Mouse (Mus musculus) hindbrain, embryonic 11.5 days (tissue): Measurements from ENCODE around the gene Lpp. TPM values are rescaled to one million over a fixed set of nuclear protein-coding genes. Genes with fewer than 3 reads are reported as not detected.

Experiments used
- ATAC-seq: fragments of 200-750 bp; cut with Nextera tagmentation; 2 replicates; pipeline ENCODE4 v1.8.0; 2017; ENCODE audit warnings: mild to moderate bottlenecking, moderate TSS enrichment, moderate library complexity; ENCODE audit not compliant: low FRiP score
- DNase-seq: peaks from one replicate; pipeline ENCODE4 v3.0.0-alpha.2; 2015; ENCODE audit warnings: low spot score
- H3K27ac ChIP-seq: fragments of 300-500 bp; sonication (generic); 2 replicates; pipeline ENCODE4 v1.5.1; 2014; ENCODE audit warnings: mild to moderate bottlenecking, low read depth, low read length
- H3K27me3 ChIP-seq: fragments of 300-500 bp; sonication (generic); 2 replicates; pipeline ENCODE4 v1.6.1; 2014; ENCODE audit warnings: mild to moderate bottlenecking, low read length, moderate library complexity, mixed read lengths; ENCODE audit not compliant: control insufficient read depth, insufficient read depth
- H3K36me3 ChIP-seq: fragments of 300-500 bp; sonication (generic); 2 replicates; pipeline ENCODE4 v1.6.1; 2014; ENCODE audit warnings: mild to moderate bottlenecking, low read length, moderate library complexity, mixed read lengths; ENCODE audit not compliant: control insufficient read depth, insufficient read depth
- H3K4me1 ChIP-seq: fragments of 300-500 bp; sonication (generic); replicated peaks from 2 replicates; pipeline ENCODE4 v1.6.1; 2014; ENCODE audit warnings: low read length, mixed read lengths; ENCODE audit not compliant: control insufficient read depth, insufficient read depth
- H3K4me2 ChIP-seq: fragments of 300-500 bp; sonication (generic); replicated peaks from 2 replicates; pipeline ENCODE4 v1.6.1; 2014; ENCODE audit warnings: mild to moderate bottlenecking, low read depth, low read length
- H3K4me3 ChIP-seq: fragments of 300-500 bp; sonication (generic); 2 replicates; pipeline ENCODE4 v1.5.1; 2014; ENCODE audit warnings: low read depth, low read length
- H3K9ac ChIP-seq: fragments of 300-500 bp; sonication (generic); 2 replicates; pipeline ENCODE4 v1.6.1; 2014; ENCODE audit warnings: low read depth, low read length
- H3K9me3 ChIP-seq: fragments of 300-500 bp; sonication (generic); 2 replicates; pipeline ENCODE4 v1.6.1; 2016; ENCODE audit warnings: low read length; ENCODE audit not compliant: control insufficient read depth
- WGBS: fragments of 180-500 bp; shearing (Covaris S2); extraction: QIAGEN DNeasy Blood & Tissue Kit; methylation state at CpG from one replicate; pipeline ENCODE4 v1.1.7; 2014; 5-methylcytosine and 5-hydroxymethylcytosine counted together
- polyA plus RNA-seq: library from polyadenylated mRNA; unstranded; fragments of >200 nt; fragmentation: Nextera tagmentation; extraction: Ambion mirVana; gene quantifications from 2 replicates; pipeline ENCODE4 v1.2.1, GENCODE M21; 2014

Lpp gene
- polyA plus RNA-seq, 1 experiment from 2014 or later: 25.1 TPM

DNA sequence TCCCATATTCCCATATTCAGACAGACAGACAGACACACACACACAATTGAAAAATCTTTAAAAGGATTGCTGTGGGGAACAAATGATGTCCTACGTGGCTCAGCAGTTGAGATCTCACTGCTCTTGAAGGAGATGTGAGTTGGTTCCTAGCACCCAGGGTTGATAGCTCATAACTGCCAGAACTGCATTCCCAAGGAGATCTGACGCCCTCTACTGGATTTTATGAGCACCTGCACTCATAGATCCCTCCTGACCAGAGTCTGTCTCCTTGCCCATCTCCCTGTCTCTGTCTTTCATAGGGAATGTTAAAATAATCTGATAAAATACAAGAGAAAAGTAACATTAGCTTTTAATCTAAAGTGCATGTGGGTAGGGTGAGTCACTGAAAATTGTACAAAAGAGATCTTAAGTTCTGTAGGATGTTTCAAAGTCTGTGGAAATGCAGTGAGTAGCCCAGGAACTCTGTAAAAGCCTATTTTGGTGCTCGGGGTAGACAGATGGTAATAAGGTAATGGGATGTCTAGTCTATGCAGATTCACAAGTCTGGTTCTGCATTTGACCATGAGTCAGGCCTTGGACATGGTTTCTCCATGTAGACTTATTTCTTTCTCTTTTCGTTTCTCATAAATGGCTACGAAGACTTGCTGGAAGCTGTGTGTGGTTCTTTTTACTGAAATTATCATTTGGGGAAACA, 429.0 kb downstream of the Lpp start:
- Histone ChIP-seq H3K9me3 (no peaks in the 10 kb centered on the region), H3K27me3 (no peaks in the 10 kb centered on the region), H3K4me1 (no peaks in the 10 kb centered on the region), H3K27ac (no peak overlapping the region), H3K36me3 (no peaks in the 10 kb centered on the region), H3K9ac (no peak overlapping the region), H3K4me2 (no peak overlapping the region), H3K4me3 (no peak overlapping the region)
- 86% methylated on average over 5 of the region's 5 CpGs for WGBS
- DNase-seq (no peak), ATAC-seq (no peak)

DNA sequence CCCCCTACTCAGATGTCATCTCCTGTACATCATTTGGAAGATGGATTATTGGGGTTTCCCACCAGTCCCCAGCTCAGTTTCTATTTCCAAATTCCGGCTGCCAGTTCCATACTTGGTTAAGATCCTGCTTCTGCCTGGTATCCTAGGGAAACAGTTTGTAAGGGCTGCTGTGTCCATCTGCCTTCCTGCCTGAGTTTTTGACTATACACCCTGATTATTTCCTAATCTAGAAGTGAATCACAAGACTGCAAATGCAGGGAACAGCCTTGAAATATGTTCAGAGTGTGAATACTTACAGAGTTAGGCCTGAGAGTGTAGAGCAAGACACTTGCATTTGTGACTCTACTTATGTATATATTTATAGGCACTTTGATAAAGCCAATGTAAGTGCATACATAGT, 429.6 kb downstream of the Lpp start:
- Histone ChIP-seq H3K27me3 (no peaks in the 10 kb centered on the region), H3K9ac (no peak overlapping the region), H3K36me3 (no peaks in the 10 kb centered on the region), H3K4me3 (no peak overlapping the region), H3K9me3 (no peaks in the 10 kb centered on the region), H3K4me1 (no peaks in the 10 kb centered on the region), H3K4me2 (no peak overlapping the region), H3K27ac (no peak overlapping the region)
- WGBS: 94% methylated on average over 1 of the region's 1 CpGs
- no peak for DNase-seq
- no peak for ATAC-seq

DNA sequence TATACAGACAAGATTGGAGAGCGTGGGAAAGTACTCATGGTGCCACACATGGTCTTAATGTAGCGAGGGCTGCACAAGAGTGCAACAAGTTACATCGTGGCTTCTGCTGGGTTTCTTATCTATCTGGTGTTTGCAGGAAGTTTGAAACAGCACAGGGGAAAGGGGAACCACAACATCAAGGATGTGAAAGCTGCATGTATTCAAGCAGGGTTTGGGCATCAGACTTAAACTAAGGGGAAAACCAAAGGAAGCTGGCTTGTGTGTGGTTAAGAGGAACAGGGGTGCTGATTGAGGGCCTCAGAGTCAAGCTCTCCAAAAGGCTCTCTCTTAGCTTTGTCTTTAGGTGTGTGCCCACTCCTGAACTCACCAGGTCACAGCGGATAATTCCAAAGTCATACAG, 433.1 kb downstream of the Lpp start:
- Histone ChIP-seq H3K27me3 (no peaks in the 10 kb centered on the region), H3K9ac (no peak overlapping the region), H3K4me1 (no peaks in the 10 kb centered on the region), H3K4me2 (no peak overlapping the region), H3K36me3 (no peaks in the 10 kb centered on the region), H3K27ac (no peak overlapping the region), H3K9me3 (no peaks in the 10 kb centered on the region), H3K4me3 (no peak overlapping the region)
- no peak for ATAC-seq
- no peak for DNase-seq
- WGBS: 97% methylated on average over 4 of the region's 4 CpGs

DNA sequence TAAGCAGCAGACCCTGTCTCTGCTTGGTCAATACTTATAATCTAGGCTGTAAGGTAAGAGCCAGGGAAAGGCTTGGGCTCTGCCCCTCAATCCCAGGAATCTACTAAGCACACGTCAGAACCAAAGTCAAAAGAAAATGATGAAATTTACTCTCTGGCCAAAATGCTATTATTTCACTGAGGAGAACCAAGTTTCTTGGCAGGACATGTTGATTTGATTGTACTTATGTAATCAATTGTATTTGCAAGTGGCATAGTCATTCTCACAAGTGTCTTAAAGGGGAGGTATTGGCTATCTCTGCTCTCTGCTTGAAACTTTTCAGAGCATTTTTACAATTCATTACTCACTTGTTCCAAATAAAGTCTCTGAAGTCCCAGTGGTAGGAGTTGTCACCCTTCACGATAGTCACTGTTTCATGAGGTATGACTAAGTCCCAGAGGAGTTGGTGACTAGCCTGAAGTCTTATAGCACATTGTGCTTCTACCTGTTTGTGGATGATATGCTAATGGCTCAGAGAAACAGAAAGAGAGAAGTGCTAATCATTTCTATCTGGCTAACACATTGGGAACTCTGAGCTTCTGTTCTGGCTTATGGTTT, 435.0 kb downstream of the Lpp start:
- no peak overlapping the region for H3K27ac ChIP-seq
- ATAC-seq (no peak), DNase-seq (no peak)
- H3K27me3 ChIP-seq: no peaks in the 10 kb centered on the region
- H3K36me3 ChIP-seq: no peaks in the 10 kb centered on the region
- no peak overlapping the region for H3K9ac ChIP-seq
- 89% methylated on average over 2 of the region's 2 CpGs for WGBS
- H3K4me3 ChIP-seq: no peak overlapping the region
- no peaks in the 10 kb centered on the region for H3K9me3 ChIP-seq
- H3K4me1 ChIP-seq: no peaks in the 10 kb centered on the region
- no peak overlapping the region for H3K4me2 ChIP-seq

DNA sequence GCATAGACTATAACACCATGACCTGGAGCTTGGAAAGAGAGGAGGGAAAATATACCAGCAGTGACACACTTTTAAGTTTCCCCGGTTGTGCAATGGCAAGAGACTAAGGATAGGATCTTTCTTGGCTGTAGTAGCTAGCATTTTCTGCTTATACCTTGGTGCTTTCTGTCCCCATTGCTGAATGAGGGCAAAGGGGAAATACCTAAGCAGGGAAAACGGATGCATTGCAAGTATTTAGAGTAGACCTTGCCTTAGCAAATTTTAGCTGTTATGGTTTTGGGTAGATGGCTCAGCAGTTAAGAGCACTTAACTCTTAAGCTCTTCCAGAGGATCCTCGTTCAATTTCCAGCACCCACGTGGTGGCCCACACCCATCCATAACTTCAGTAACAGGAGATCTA, 436.6 kb downstream of the Lpp start:
- no peaks in the 10 kb centered on the region for H3K27me3 ChIP-seq
- WGBS: 83% methylated on average over 4 of the region's 4 CpGs
- no peak overlapping the region for H3K4me2 ChIP-seq
- no peaks in the 10 kb centered on the region for H3K4me1 ChIP-seq
- DNase-seq: no peak
- ATAC-seq: no peak
- H3K36me3 ChIP-seq: no peaks in the 10 kb centered on the region
- no peak overlapping the region for H3K9ac ChIP-seq
- H3K9me3 ChIP-seq: no peaks in the 10 kb centered on the region
- no peak overlapping the region for H3K4me3 ChIP-seq
- no peak overlapping the region for H3K27ac ChIP-seq

DNA sequence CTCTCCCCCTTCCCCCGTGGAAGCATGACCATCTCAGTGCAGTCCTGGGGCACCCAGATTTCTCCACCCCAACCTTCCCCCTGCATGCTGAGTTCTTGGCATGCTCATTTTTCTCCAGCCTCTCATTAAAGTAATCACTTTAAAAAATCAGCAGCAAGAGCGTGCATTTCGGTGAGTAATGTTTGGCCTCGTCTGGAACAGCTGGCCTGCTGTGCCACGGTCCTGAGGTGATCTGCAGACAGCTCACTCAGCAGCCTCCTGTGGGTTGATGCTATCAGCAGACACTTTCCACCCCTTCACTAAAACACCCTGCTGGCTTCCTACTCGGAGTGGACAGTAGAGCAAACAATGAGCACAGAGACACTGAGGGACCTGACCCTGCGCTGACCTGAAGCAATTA, 437.6 kb downstream of the Lpp start:
- no peak for DNase-seq
- Histone ChIP-seq H3K9me3 (no peaks in the 10 kb centered on the region), H3K4me2 (no peak overlapping the region), H3K27me3 (no peaks in the 10 kb centered on the region), H3K4me3 (no peak overlapping the region), H3K4me1 (no peaks in the 10 kb centered on the region), H3K9ac (no peak overlapping the region), H3K27ac (no peak overlapping the region), H3K36me3 (no peaks in the 10 kb centered on the region)
- no peak for ATAC-seq
- 41% methylated on average over 7 of the region's 7 CpGs for WGBS

DNA sequence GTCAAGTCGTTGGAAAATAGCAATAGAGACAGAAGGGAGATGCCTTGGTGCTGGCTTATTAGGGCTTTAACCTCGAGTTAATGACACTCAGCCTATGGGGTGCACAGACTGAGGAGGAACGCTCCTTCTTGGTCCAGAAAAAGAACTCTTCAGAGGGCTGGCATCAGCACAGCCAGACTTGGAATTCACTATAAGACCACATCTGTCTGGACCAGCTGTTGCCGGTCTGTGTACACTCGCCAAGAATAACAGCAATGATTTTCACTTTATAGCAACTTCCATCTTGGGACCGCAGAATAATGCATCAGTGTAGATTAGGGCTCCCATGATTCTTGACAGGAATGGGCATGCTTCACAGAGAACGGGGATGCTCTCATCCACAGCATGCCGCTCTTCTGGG, 439.9 kb downstream of the Lpp start:
- H3K9ac ChIP-seq: no peak overlapping the region
- no peak overlapping the region for H3K27ac ChIP-seq
- 87% methylated on average over 8 of the region's 8 CpGs for WGBS
- H3K4me2 ChIP-seq: no peak overlapping the region
- ATAC-seq (no peak), DNase-seq (no peak)
- no peaks in the 10 kb centered on the region for H3K36me3 ChIP-seq
- no peaks in the 10 kb centered on the region for H3K27me3 ChIP-seq
- no peak overlapping the region for H3K4me3 ChIP-seq
- H3K4me1 ChIP-seq: no peaks in the 10 kb centered on the region
- no peaks in the 10 kb centered on the region for H3K9me3 ChIP-seq

DNA sequence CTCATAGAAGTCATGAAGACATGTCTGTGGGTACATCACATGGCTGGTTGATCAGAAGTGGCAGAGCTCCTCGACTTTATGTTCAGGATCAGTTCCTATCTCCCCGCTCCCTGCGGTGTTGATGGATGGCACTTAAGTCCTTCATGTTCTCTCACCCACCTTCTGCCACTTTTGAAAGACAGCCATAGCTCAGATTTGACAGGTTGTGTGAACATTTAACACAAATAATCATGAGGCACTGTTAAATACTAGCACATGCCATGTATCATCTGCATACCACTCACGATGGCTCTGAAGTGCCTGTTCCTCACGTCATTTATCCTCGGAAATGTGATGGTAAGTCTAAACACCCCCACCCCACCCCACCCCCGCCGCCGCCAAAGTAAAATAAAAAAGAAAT, 441.2 kb downstream of the Lpp start:
- H3K4me3 ChIP-seq: no peak overlapping the region
- H3K9me3 ChIP-seq: no peaks in the 10 kb centered on the region
- no peaks in the 10 kb centered on the region for H3K36me3 ChIP-seq
- no peak for ATAC-seq
- H3K9ac ChIP-seq: no peak overlapping the region
- WGBS: 91% methylated on average over 9 of the region's 9 CpGs
- no peak for DNase-seq
- H3K27me3 ChIP-seq: no peaks in the 10 kb centered on the region
- H3K4me1 ChIP-seq: no peaks in the 10 kb centered on the region
- no peak overlapping the region for H3K27ac ChIP-seq
- no peak overlapping the region for H3K4me2 ChIP-seq

DNA sequence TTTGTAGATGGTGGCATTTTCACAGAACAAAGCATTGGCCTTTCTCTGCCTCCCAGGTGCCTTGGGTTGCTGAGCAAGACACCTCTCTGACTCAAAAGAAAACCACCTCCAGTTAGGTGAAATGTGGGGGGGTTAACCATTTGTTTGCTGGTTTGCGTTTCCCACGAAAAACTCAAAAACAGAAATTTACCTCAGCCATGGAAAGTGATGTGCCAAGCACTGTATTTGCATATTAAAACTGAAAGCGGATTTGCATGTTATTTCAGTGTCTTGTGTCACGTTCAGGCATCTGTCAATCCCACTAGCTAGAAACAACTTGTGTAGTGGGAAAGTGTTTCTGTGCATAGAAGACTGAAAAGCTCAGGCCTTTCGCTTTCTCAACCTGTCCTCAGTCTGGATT, 443.2 kb downstream of the Lpp start:
- no peak overlapping the region for H3K4me3 ChIP-seq
- DNase-seq (no peak), ATAC-seq (no peak)
- no peaks in the 10 kb centered on the region for H3K27me3 ChIP-seq
- no peaks in the 10 kb centered on the region for H3K36me3 ChIP-seq
- H3K9me3 ChIP-seq: no peaks in the 10 kb centered on the region
- 82% methylated on average over 5 of the region's 5 CpGs for WGBS
- H3K4me1 ChIP-seq: no peaks in the 10 kb centered on the region
- H3K9ac ChIP-seq: no peak overlapping the region
- no peak overlapping the region for H3K27ac ChIP-seq
- H3K4me2 ChIP-seq: no peak overlapping the region
